Mouse (Mus musculus): ENCODE measurements around the gene Adamts4.

DNA sequence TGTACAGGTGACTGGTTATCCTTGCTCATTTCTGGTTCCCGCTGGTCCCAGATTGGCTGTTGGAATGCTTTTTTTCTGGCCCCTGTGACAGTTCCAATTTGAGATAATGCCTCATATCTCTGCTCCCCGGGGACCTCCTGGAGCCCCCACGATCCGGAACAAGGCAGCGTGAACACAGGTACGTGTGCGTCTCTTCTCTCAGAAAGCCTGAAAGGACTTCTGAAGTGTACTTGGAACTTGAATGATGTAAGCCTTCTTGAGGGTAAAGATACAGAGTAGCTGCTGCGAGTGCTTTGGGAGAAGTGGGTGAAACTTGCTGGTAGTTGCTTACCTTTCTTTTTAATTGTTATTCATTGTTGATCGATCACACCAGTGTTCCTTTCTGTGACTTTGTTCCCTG lies 21.0 kb downstream of the Adamts4 start:
- TF ChIP-seq POLR2A (IDR thresholded peaks at IDR 0.05; ENCODE audit: borderline replicate concordance, control insufficient read depth, low read depth, low read length) (no peak), CTCF (IDR thresholded peaks at IDR 0.05; ENCODE audit: control insufficient read depth, insufficient read depth, low read length) (no peak)
